Mouse (Mus musculus): ENCODE results near the gene Ceacam1.
"Not testable (repeated sequence)": the region's sequence is repeated elsewhere in the genome, so short reads cannot be mapped to it uniquely, and the experiment has no call there.

Gene Ceacam1

GRCm38 (mm10) chr7:25477091-25477751 is at the start of gene Ceacam1:
Ceacam1 (minus strand) TSS chr7:25477603.
- not testable (repeated sequence) for DNase-seq

GRCm38 (mm10) chr7:25516070-25516777 is 38.8 kb upstream of the Ceacam1 start:
- DNase-seq, result not testable (repeated sequence)

GRCm38 (mm10) chr7:25515667-25516066 is 38.3 kb upstream of the Ceacam1 start:
- peak in 1 of 2 experiments; percentile 15 for DNase-seq

- no peak for DNase-seq
Measured at GRCm38 (mm10) chr7:25509925-25510324, 32.5 kb upstream of the Ceacam1 start.

DNA sequence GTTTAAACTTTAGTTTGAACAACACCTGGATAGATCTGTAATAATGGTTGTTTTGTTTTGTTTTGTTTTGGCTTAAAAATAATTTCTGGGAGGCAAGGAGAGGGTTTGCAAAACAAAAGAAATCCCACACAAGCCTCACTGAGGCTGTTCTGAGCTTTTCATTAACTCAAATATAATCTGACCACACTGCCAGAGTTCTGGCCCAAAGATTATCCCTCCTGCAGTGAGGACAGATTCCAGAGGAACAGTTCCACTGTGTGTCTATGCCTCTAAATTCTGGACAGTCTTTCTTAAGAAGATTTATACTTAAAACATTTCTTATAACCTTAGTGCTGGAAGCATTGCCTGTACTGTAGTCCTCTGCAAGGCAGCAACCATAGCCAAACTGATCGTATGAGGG is 17.2 kb upstream of the Ceacam1 start:
- DNase-seq, result no peak

GRCm38 (mm10) chr7:25490698-25491097 is 13.3 kb upstream of the Ceacam1 start:
- DNase-seq, result not testable (repeated sequence)

- not testable (repeated sequence) for DNase-seq
Measured at GRCm38 (mm10) chr7:25489382-25489781, 12.0 kb upstream of the Ceacam1 start.

DNA sequence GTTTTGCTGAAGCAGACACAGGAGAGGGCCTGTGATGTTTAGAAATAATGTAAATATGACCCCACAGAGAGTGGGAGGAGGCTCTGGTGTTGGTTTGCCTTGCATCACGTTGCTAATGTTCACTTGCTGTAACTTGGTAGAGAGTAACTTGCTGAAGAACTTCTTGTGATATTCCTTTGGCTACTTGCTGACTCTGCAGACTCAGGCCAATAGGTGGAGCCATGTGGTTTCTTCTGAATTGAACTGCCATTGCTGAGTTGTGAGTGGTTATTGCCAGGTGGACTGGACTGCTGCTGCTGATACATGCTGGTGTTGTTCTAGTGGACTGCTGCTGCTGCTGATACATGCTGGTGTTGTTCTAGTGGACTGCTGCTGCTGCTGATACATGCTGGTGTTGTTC is 8.8 kb upstream of the Ceacam1 start:
- peak; percentile 48 to 62 for DNase-seq

- DNase-seq, result no peak
Measured at GRCm38 (mm10) chr7:25485061-25485460, 7.7 kb upstream of the Ceacam1 start.

- DNase-seq, result no peak
Measured at GRCm38 (mm10) chr7:25483133-25483735, 5.8 kb upstream of the Ceacam1 start.

DNA sequence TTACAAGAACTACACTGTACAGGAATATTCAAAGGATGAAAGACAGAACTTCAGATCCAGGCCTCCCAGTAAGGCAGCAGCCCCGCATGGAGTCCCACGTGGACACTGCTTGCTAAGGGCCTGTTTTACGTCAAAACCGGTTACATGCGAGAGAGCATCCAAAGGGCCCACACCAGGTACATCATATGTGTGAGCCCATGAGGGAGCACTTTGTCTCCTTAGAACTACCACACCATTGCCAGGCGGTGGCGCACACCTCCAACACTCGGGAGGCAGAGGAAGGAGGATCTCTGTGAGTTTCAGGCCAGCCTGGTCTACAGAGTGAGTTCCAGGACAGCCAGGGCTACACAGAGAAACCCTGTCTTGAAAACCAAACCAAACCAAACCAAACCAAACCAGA is 3.4 kb upstream of the Ceacam1 start:
- not testable (repeated sequence) for DNase-seq

GRCm38 (mm10) chr7:25479440-25479839 is 2.0 kb upstream of the Ceacam1 start:
- peak; percentile 35 to 38 for DNase-seq

DNA sequence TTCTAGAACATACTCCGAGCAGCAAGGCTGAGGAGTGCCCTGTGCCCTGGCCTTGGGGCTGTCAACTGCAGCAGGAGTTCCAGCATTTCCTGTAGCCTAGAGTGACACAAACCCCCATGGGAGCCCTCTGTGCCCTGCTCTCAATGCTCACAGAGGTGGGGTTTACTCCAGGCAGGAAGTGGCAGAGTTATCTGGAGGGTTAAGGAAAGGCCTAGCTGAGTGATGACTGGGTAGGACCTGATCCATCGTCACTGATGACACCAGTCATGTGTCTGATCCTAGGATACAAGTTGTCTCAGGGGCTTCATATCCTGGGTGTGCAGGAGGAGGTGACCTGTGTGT is 320 bp upstream of the Ceacam1 start:
- DNase-seq, result not testable (repeated sequence)

GRCm38 (mm10) chr7:25471821-25472220 is 5.6 kb downstream of the Ceacam1 start:
- not testable (repeated sequence) for DNase-seq

DNA sequence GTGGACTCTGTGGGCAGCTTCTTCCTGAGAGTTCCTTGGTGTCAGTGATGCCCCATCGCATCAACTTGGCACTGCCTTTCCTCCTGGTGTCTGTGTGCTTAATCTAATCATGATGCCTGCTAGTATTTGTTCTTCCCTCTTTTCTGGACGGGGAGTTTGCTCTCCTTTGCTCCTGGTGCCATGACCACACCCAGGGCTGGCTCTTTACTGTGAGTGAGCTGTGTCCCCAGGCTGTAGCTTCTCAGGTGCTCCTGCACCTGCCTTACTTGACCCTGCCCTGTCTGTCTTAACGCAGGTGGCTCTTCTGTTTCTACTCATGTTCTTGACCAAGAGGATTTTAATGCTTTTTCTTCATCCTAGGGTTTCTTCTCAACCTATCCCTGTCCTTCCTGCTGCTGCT is 11.8 kb downstream of the Ceacam1 start:
- DNase-seq, result not testable (repeated sequence)

- no peak for DNase-seq
Measured at GRCm38 (mm10) chr7:25465010-25465409, 12.4 kb downstream of the Ceacam1 start.

DNA sequence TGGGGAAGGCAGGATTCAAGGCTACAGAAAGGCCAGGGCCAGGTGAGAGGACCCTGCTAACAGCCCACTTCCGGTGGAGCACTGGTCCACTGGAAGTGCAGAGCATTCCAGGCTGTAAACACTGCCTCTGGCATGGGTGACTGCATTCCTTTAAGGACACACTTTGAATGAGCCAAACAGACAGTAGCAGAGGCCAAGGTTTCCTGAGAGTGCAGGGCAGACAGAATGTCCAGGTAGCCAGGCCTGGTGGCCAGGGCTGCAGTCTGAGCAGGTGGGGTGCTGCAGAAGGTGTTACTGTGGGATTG is 15.4 kb downstream of the Ceacam1 start:
- DNase-seq, result not testable (repeated sequence)

GRCm38 (mm10) chr7:25461336-25462032 is 15.9 kb downstream of the Ceacam1 start:
- peak; percentile 58 to 67 for DNase-seq

DNA sequence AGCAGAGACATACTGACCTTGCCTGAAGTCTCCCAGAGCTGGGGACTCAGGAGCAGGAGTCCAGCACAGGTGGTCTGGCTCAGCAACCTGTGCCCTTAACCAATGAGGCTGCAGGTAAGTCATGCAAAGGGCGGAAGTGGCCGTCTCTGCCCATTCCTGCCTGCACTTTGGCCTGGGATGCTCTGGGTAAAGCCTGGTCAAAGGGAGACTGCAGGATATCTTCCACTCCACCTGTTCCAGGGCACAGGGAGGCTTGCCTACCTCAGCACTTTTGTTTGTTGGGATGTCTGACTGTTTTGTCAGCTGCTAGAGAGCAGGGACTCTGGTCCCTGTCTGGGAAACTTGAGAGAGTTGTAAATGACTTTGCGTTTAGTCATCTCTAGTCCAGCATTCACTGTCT is 25.3 kb downstream of the Ceacam1 start:
- DNase-seq, result no peak

- DNase-seq, result no peak
Measured at GRCm38 (mm10) chr7:25449913-25450890, 27.2 kb downstream of the Ceacam1 start.

DNA sequence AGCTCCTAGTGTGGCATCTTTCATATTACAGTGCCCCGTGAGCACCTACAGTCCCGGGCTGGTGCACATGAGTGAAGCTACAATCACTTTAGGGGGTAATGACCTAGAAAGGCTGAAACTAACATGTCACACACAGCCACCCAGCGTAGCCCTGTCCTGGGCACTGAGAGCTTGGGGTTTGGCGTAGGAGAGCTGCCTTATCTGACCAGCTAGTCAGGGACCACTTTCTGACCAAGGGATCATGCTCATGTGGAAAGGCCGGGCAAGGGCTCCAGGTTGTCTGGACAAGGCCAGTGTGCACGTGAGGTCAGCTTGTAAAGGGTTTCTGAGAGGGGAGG is 36.6 kb downstream of the Ceacam1 start:
- DNase-seq, result no peak
